Mouse (Mus musculus): ENCODE measurements around the gene Gdf1. TPM values are rescaled to one million over a fixed set of nuclear protein-coding genes. Genes with fewer than 3 reads are reported as not detected.

Gdf1 gene
- total RNA-seq (2014; fragmentation: Nextera tagmentation) = not detected in 2 replicates
- total RNA-seq (2017) = not detected in 2 replicates

GRCm38 (mm10) chr8:70329124-70329834 lies at the start of gene Gdf1:
Gene Gdf1, plus strand, starts transcription at chr8:70329817.
- no peak; the same call in 1 of the 2 replicates for ATAC-seq (replicated peaks; ENCODE audit: poor library complexity, severe bottlenecking)

- ATAC-seq (replicated peaks; ENCODE audit: poor library complexity, severe bottlenecking) = no peak
Observed at GRCm38 (mm10) chr8:70281001-70281400, 48.6 kb upstream of the Gdf1 start.

DNA sequence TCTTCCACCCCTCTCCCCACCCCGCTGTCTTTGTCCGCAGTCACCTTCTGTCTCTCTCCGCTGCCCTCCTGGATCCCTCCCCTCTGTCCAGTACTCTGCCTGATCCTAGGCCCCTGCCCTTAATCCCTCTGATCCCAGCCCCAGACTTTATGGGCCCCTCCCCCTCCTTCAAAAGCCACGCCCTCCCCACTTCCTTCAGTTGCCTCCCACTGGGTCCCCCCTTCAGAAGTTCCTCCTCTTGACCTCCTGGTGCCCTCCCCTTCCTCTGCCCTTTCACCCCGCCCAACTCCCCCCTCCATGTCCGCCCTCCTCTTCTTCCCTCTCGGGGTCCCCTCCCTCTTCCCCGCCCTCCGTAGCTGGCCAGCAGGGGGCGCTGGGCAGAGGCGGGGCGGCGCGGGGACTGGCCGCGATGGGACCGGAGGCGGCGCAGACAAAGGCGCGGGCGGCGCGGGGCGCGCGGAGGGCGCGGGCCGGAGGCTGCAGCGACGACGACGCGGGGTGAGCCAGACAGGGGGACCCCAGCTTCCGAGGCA lies 46.9 kb upstream of the Gdf1 start, which contains the start of gene Homer3:
Homer3 (plus strand) TSS at position 225 of the 533 bp plus-strand sequence.
- ATAC-seq (replicated peaks; ENCODE audit: poor library complexity, severe bottlenecking) = peak; percentile 94

DNA sequence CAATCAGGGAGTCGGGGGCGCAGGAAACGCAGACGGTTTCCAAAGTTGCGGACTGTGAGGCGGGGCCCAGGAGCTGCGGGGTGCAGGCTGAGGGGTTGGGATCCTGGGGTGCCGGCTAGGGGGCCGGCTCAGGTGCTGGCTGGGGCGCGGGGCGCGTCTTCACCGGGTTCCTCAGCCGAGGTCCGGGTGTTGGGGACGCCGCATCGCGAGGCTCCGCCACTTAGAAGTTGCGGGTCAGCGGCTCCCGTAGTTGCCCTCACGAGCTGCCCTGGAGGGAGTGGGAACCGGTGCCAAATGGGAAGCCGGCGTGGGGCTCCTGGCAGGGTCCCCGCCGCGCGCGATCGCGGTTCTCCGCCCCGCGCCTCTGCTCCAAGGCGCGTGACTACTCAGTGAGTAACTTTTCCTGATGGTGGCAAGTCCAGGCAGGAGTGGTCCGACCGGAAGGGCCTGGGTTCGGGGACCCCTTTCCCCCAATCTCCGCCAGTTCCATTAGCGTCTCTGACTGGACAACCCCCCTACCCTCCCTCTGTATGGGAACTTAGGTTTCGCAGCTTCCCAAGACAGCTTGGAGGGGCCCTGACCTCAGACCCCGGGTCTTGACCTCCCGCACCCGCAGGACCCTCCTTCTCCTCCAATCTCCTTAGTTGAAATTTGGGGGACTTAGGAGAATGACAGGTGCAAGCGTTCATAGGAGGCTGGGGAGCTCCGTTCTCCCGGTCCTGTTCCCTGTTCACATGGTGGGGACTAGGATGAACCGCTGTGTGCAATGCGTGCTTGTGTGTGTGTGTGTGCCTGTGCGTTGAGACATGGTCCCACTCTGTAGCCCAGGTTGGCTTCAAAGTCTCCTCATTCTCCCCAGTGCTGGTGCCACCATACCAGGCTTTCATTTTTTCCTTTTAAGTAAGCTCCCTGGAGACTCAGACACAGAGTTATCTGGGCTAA lies 46.2 kb upstream of the Gdf1 start:
- ATAC-seq (replicated peaks; ENCODE audit: poor library complexity, severe bottlenecking) = 0 out of 2 replicates have a peak, but pooled peaks have one; percentile 2

DNA sequence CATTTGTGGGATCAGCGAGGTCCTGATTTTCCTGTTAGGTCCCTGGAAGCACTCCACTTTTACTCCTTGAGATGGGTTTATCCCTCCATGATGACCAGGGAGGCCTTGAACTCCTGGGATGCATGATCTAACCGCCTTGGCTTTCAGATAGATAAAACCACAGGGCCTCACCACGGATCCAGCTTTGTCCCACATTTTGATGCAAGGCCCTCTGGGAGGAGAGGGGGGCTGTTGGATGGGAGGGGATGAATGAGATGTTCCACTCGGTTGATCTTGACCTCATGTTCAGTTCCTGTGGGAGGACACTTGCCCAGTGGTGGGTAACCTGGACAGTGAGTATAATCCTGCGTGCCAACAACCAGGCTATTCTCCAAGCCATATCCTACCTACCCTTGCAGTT lies 45.2 kb upstream of the Gdf1 start:
- ATAC-seq (replicated peaks; ENCODE audit: poor library complexity, severe bottlenecking) = no peak

- ATAC-seq (replicated peaks; ENCODE audit: poor library complexity, severe bottlenecking) = no peak
Observed at GRCm38 (mm10) chr8:70285304-70285703, 44.3 kb upstream of the Gdf1 start.

DNA sequence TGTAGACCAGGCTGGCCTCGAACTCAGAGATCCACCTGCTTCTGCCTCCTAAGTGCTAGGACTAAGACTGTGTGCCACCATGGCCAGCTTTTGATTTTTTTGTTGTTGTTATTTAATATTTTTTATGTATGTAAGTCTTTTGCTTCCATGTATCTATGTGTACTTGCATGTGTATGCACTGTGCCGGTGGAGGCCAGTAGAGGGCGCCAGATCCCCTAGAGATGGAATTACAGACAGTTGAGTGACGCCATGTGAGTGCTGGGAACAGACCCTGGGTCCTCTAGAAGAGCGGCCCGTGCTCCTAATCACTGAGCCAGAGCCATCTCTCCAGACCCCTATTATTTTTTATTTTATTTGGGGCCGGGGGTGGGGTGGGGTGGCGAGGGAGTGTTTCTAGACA lies 42.9 kb upstream of the Gdf1 start:
- ATAC-seq (replicated peaks; ENCODE audit: poor library complexity, severe bottlenecking) = no peak

GRCm38 (mm10) chr8:70293988-70294405 lies 35.6 kb upstream of the Gdf1 start:
- no peak for ATAC-seq (replicated peaks; ENCODE audit: poor library complexity, severe bottlenecking)

DNA sequence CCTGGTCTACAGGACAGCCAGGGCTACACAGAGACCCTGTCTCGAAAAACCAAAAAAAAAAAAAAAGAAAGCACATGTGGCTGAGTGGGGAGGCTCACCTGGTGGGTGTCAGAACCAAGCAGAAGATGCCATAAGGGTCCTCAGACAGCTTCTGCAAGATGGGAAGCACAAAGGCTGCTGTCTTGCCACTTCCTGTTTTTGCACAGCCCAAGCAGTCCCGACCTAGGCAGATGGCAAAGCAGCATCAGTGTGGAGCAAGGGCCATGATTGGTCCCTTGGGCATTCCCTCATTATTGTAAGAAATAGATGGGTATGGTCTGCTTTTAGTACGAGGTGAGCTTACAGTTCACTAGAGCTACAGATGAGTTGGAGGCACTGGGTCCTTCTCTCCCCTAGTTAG lies 28.7 kb upstream of the Gdf1 start:
- peak; percentile 57 for ATAC-seq (replicated peaks; ENCODE audit: poor library complexity, severe bottlenecking)

GRCm38 (mm10) chr8:70302358-70302890 lies 27.2 kb upstream of the Gdf1 start, which contains the start of the genes Ddx49 and Cope:
Gene Ddx49, minus strand, starts transcription at chr8:70302489.
Gene Cope, plus strand, starts transcription at chr8:70302518.
- peak; percentile 89 for ATAC-seq (replicated peaks; ENCODE audit: poor library complexity, severe bottlenecking)

DNA sequence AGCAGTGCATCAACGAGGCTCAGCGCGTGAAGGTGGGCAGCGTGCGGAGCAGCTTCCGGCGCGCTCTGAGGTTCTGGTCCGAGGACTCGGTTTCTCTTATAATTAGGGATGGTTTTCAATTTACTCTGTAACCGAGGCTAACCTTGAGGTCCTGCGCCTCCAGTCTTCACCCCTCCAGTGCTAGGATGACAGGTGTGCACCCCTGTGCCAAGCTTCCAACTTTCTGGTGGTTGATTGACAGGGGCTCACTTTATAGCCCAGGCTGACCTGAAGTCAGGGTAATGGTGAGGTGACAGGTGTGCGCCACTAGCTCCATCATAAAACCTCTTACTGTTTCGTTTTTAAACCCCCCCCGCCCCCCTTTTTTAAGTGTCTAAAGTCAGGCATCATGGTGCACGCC lies 26.7 kb upstream of the Gdf1 start:
- no peak for ATAC-seq (replicated peaks; ENCODE audit: poor library complexity, severe bottlenecking)

DNA sequence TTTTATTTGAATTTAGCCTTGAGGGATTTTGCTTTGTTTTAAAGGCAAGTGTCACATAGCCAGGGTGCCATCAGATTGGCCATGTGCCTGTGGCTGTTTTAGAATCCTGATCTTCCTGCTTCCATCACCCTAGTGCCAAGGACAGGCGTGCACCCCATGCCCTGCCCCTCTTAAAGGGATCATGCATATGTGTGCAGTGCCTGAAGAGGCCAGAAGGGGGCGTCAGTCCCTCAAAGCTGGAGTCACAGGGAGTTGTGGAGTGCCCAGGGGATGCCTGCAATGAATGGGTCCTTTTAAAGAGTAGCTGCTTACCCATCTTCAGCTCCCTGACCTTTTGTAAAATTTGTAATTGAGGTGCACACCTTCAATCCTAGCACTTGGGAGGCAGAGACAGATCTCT lies 20.3 kb upstream of the Gdf1 start:
- peak; percentile 66 for ATAC-seq (replicated peaks; ENCODE audit: poor library complexity, severe bottlenecking)

DNA sequence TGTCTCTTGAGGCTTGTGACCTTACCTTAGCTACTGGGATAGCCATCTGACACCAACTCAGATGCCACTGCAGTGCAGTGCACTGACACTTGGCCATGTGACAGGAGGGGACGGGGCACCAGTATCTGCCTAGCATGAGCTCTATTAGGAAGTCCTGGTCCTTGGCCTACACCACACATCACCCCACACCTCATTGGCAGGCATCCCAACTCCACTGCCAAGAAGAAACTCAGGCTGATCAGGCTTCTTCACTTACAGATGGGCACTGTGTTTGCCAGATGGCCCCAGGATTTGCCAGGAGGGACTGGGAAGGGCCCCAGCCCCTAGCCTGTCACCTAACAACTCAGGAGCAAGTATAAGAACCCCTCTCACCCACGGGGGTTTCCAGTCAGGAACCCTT lies 16.2 kb upstream of the Gdf1 start:
- ATAC-seq (replicated peaks; ENCODE audit: poor library complexity, severe bottlenecking) = no peak

GRCm38 (mm10) chr8:70315624-70316510 lies 13.8 kb upstream of the Gdf1 start, which contains the start of gene Cers1:
Gene Cers1, plus strand, starts transcription at chr8:70315775.
- ATAC-seq (replicated peaks; ENCODE audit: poor library complexity, severe bottlenecking) = peak; percentile 57

- peak; percentile 14; the same call in 1 of the 2 replicates for ATAC-seq (replicated peaks; ENCODE audit: poor library complexity, severe bottlenecking)
Observed at GRCm38 (mm10) chr8:70316511-70317504, 12.8 kb upstream of the Gdf1 start.

DNA sequence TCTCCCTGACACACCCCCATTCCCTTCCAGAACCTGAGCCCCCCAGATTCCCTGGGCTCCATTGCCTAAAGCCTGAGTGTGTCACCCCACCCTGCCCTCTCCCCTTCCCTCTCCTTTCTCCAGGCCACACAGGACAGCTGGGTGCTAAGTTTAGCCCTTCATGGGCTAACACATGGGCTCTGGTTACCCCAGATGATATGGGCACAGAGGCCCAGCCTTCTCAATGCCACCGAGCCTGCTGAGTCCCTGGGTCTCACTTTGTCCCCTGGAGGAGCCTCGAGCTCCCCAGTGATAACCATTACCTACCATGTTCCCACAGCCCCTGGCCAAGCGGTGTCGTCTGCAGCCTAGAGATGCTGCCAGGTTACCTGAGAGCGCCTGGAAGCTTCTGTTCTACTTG lies 11.7 kb upstream of the Gdf1 start:
- no peak for ATAC-seq (replicated peaks; ENCODE audit: poor library complexity, severe bottlenecking)

DNA sequence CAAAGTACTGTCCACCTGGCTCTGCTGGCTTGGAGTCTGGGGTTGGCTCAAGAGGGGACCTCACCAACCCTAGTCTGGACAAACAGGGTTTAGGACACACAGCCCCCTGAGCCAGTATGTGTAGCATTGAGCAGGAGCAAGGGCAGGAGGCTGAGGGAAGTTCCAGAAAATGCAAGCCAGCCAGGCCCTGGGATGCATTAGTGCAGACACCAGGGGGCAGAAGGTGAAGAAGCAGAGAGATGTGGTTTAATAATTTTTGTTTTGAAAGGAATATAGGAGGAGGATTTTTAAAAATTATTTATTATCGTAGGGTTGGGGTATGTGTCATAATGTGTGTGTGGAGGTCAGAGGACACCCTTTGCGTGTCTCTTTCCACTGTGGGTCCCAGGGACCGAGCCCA lies 5.9 kb upstream of the Gdf1 start:
- no peak for ATAC-seq (replicated peaks; ENCODE audit: poor library complexity, severe bottlenecking)

DNA sequence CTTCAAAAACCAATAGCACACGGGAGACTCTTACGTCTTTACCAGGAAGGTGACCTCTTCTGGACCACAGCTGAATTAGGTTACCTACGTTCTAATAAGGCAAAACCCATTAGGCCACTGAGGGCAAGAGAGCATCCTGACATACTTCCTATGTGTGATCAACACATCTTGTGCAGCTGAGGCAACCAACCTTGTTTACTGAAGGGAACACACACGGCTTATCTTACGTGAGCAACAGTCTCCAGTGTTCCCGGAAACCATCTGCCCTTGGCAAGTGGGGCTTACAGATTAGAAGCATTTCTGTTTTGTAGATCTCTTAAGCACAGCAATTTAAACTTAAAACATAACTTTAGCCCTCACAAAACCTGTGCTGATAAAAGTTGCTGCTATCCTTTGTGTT lies 2.1 kb upstream of the Gdf1 start:
- no peak for ATAC-seq (replicated peaks; ENCODE audit: poor library complexity, severe bottlenecking)

Data from granulocyte monocyte progenitor cell, adult 5-6 weeks (primary cell).